Mouse (Mus musculus) liver, adult 2 months (tissue): ENCODE measurements at regions not wholly inside any gene's neighbourhood (a gene's known extent, or its start where the extent isn't known, plus 50 kb on each side); places are given as distances from the start of the nearest gene placed in this dataset.

ENCODE experiments used
- CTCF ChIP-seq: fragments of 200-500 bp; IDR thresholded peaks from 2 replicates; pipeline ENCODE4 v1.5.1; 2011; ENCODE audit warnings: low read depth, low read length, control low read depth
- POLR2A ChIP-seq: fragments of 200-500 bp; IDR thresholded peaks from 2 replicates; pipeline ENCODE4 v1.6.1; 2011; ENCODE audit warnings: low read length, control low read depth; ENCODE audit not compliant: insufficient read depth; ENCODE audit errors: extremely low read depth

GRCm38 (mm10) chr4:32167151-32167550 lies 71.5 kb upstream of the Bach2 start:
- no peak for TF ChIP-seq CTCF
- TF ChIP-seq POLR2A: no peak
